Mouse (Mus musculus) heart, embryonic 14.5 days (tissue): ENCODE measurements around the gene Apoe. TPM values are rescaled to one million over a fixed set of nuclear protein-coding genes. Genes with fewer than 3 reads are reported as not detected.
"Not testable (repeated sequence)": the region's sequence is repeated elsewhere in the genome, so short reads cannot be mapped to it uniquely, and the experiment has no call there.

Experiments
- ATAC-seq: fragments of 200-750 bp; cut with Nextera tagmentation; 2 replicates; pipeline ENCODE4 v1.8.0; 2017; ENCODE audit warnings: low read depth, moderate TSS enrichment; ENCODE audit not compliant: insufficient number of reproducible peaks, insufficient read depth, low FRiP score
- H3K27ac ChIP-seq, 2 experiments: fragments of 200-500 bp in 1 of 2; fragments of 300-500 bp in 1 of 2; sonication (generic) in 1 of 2; replicated peaks in 1 of 2; 2 replicates each; pipeline ENCODE4 v1.5.1; 2012 to 2014; ENCODE audit warnings: low read depth in 2 of 2, low read length in 2 of 2, control low read depth in 1 of 2, mild to moderate bottlenecking in 1 of 2, mixed read lengths in 1 of 2; ENCODE audit not compliant: control insufficient read depth in 1 of 2, insufficient read depth in 1 of 2
- H3K27me3 ChIP-seq: fragments of 300-500 bp; sonication (generic); 2 replicates; pipeline ENCODE4 v1.6.1; 2014; ENCODE audit warnings: mild to moderate bottlenecking, low read length, control low read depth; ENCODE audit not compliant: control insufficient read depth, insufficient read depth
- H3K36me3 ChIP-seq: fragments of 300-500 bp; sonication (generic); 2 replicates; pipeline ENCODE4 v1.6.1; 2014; ENCODE audit warnings: mild to moderate bottlenecking, control low read depth, low read length, mixed read lengths; ENCODE audit not compliant: control insufficient read depth, insufficient read depth
- H3K4me1 ChIP-seq, 2 experiments: fragments of 200-500 bp in 1 of 2; fragments of 300-500 bp in 1 of 2; sonication (generic) in 1 of 2; 2 replicates each; pipeline ENCODE4 v1.6.1; 2012 to 2014; ENCODE audit warnings: low read length in 2 of 2, control low read depth in 1 of 2, mixed read lengths in 1 of 2; ENCODE audit not compliant: control insufficient read depth in 2 of 2, insufficient read depth in 2 of 2
- H3K4me2 ChIP-seq: fragments of 300-500 bp; sonication (generic); 2 replicates; pipeline ENCODE4 v1.6.1; 2014; ENCODE audit warnings: mild to moderate bottlenecking, low read length
- H3K4me3 ChIP-seq, 2 experiments: fragments of 200-500 bp in 1 of 2; fragments of 300-500 bp in 1 of 2; sonication (generic) in 1 of 2; 2 replicates each; pipeline ENCODE4 v1.5.1; 2012 to 2014; ENCODE audit warnings: low read length in 2 of 2, mild to moderate bottlenecking in 2 of 2, control low read depth in 1 of 2, low read depth in 1 of 2, moderate library complexity in 1 of 2; ENCODE audit not compliant: control insufficient read depth in 1 of 2, insufficient read depth in 1 of 2
- H3K9ac ChIP-seq: fragments of 300-500 bp; sonication (generic); 2 replicates; pipeline ENCODE4 v1.6.1; 2014; ENCODE audit warnings: mild to moderate bottlenecking, low read length
- H3K9me3 ChIP-seq: fragments of 300-500 bp; sonication (generic); 2 replicates; pipeline ENCODE4 v1.6.1; 2016; ENCODE audit warnings: low read length, control low read depth; ENCODE audit not compliant: control insufficient read depth
- WGBS: fragments of 180-500 bp; shearing (Covaris S2); extraction: QIAGEN DNeasy Blood & Tissue Kit; methylation state at CpG from one replicate; pipeline ENCODE4 v1.1.7; 2014; 5-methylcytosine and 5-hydroxymethylcytosine counted together
- polyA plus RNA-seq: library from polyadenylated mRNA; unstranded; fragments of >200 nt; fragmentation: Nextera tagmentation; extraction: Ambion mirVana; gene quantifications from 2 replicates; pipeline ENCODE4 v1.2.1, GENCODE M21; 2014

The Apoe gene
- polyA plus RNA-seq, 1 experiment from 2014 or later: 695 TPM

- no peak for ATAC-seq
- Histone ChIP-seq H3K27ac (no peak overlapping the region), H3K36me3 (no peaks in the 10 kb centered on the region), H3K4me1 (peaks cover 22 to 28% of the 10 kb centered on the region in 2 experiments), H3K4me2 (no peak overlapping the region), H3K9ac (no peak overlapping the region), H3K9me3 (no peaks in the 10 kb centered on the region), H3K27me3 (no peaks in the 10 kb centered on the region), H3K4me3 (no peak overlapping the region)
- 88% methylated on average over 4 of the region's 4 CpGs for WGBS
Measured at GRCm38 (mm10) chr7:19690845-19691244, 8.1 kb downstream of the Apoe start.

- ATAC-seq: no peak
- no peaks in the 10 kb centered on the region for H3K27me3 ChIP-seq
- H3K4me1 ChIP-seq: peaks cover 9 to 13% of the 10 kb centered on the region in 2 experiments
- no peak overlapping the region for H3K4me3 ChIP-seq
- H3K27ac ChIP-seq: no peak overlapping the region
- no peak overlapping the region for H3K4me2 ChIP-seq
- 82% methylated on average over 2 of the region's 2 CpGs for WGBS
- H3K9me3 ChIP-seq: no peaks in the 10 kb centered on the region
- no peak overlapping the region for H3K9ac ChIP-seq
- H3K36me3 ChIP-seq: no peaks in the 10 kb centered on the region
Measured at GRCm38 (mm10) chr7:19688611-19689010, 10.4 kb downstream of the Apoe start.

- no peak overlapping the region for H3K4me3 ChIP-seq
- no peaks in the 10 kb centered on the region for H3K36me3 ChIP-seq
- H3K9ac ChIP-seq: no peak overlapping the region
- peaks cover 3 to 9% of the 10 kb centered on the region in 2 experiments for H3K4me1 ChIP-seq
- ATAC-seq: no peak
- H3K4me2 ChIP-seq: no peak overlapping the region
- 93% methylated on average over 10 of the region's 10 CpGs for WGBS
- no peak overlapping the region for H3K27ac ChIP-seq
- no peaks in the 10 kb centered on the region for H3K27me3 ChIP-seq
- no peaks in the 10 kb centered on the region for H3K9me3 ChIP-seq
Measured at GRCm38 (mm10) chr7:19688101-19688500, 10.9 kb downstream of the Apoe start.

GRCm38 (mm10) chr7:19686927-19687583 lies 11.9 kb downstream of the Apoe start:
- not testable (repeated sequence) for H3K9me3 ChIP-seq, H3K36me3 ChIP-seq, H3K9ac ChIP-seq, ATAC-seq, H3K27ac ChIP-seq, H3K4me1 ChIP-seq, H3K4me2 ChIP-seq, H3K27me3 ChIP-seq, H3K4me3 ChIP-seq
- 45% methylated on average over 8 of the region's 8 CpGs for WGBS

- Histone ChIP-seq H3K27me3 (no peaks in the 10 kb centered on the region), H3K9me3 (no peaks in the 10 kb centered on the region), H3K4me2 (no peak overlapping the region), H3K27ac (no peak overlapping the region), H3K36me3 (no peaks in the 10 kb centered on the region), H3K4me3 (no peak overlapping the region), H3K9ac (no peak overlapping the region), H3K4me1 (no peaks in the 10 kb centered on the region)
- 84% methylated on average over 6 of the region's 6 CpGs for WGBS
- ATAC-seq: no peak
Measured at GRCm38 (mm10) chr7:19686521-19686920, 12.5 kb downstream of the Apoe start.

GRCm38 (mm10) chr7:19685374-19685773 lies 13.6 kb downstream of the Apoe start:
- 56% methylated on average over 4 of the region's 4 CpGs for WGBS
- Histone ChIP-seq H3K9me3 (no peaks in the 10 kb centered on the region), H3K4me2 (no peak overlapping the region), H3K4me3 (no peak overlapping the region), H3K36me3 (no peaks in the 10 kb centered on the region), H3K27ac (no peak overlapping the region), H3K4me1 (peaks cover 0 to 4% of the 10 kb centered on the region in 2 experiments; a peak in 1 of 4 replicates), H3K27me3 (no peaks in the 10 kb centered on the region), H3K9ac (no peak overlapping the region)
- no peak for ATAC-seq

GRCm38 (mm10) chr7:19683771-19684201 lies 15.2 kb downstream of the Apoe start:
- Histone ChIP-seq H3K27me3 (no peaks in the 10 kb centered on the region), H3K36me3 (no peaks in the 10 kb centered on the region), H3K4me1 (peaks cover 0 to 4% of the 10 kb centered on the region in 2 experiments; a peak in 1 of 4 replicates), H3K9me3 (no peaks in the 10 kb centered on the region), H3K4me3 (no peak overlapping the region), H3K4me2 (no peak overlapping the region), H3K27ac (no peak overlapping the region), H3K9ac (no peak overlapping the region)
- no peak for ATAC-seq
- 82% methylated on average over 6 of the region's 6 CpGs for WGBS

- Histone ChIP-seq H3K9me3 (no peaks in the 10 kb centered on the region), H3K27ac (no peak overlapping the region), H3K4me2 (no peak overlapping the region), H3K27me3 (no peaks in the 10 kb centered on the region), H3K36me3 (no peaks in the 10 kb centered on the region), H3K4me3 (no peak overlapping the region), H3K9ac (no peak overlapping the region), H3K4me1 (peaks cover 0 to 4% of the 10 kb centered on the region in 2 experiments; a peak in 1 of 4 replicates)
- WGBS: 62% methylated on average over 3 of the region's 3 CpGs
- ATAC-seq: no peak
Measured at GRCm38 (mm10) chr7:19682979-19683378, 16.0 kb downstream of the Apoe start.
